Mouse (Mus musculus) liver, postnatal 0 days (tissue): Measurements from ENCODE around the gene Hivep3. TPM values are rescaled to one million over a fixed set of nuclear protein-coding genes. Genes with fewer than 3 reads are reported as not detected.

Experiments used
- ATAC-seq: fragments of 200-750 bp; cut with Nextera tagmentation; 2 replicates; pipeline ENCODE4 v1.8.0; 2017; ENCODE audit warnings: mild to moderate bottlenecking, moderate library complexity
- DNase-seq: peaks from one replicate; pipeline ENCODE4 v3.0.0-alpha.2; 2016
- H3K27ac ChIP-seq: fragments of 300-500 bp; sonication (generic); 2 replicates; pipeline ENCODE4 v1.5.1; 2014; ENCODE audit warnings: antibody characterized with exemption, moderate library complexity, mild to moderate bottlenecking, low read depth
- H3K27me3 ChIP-seq: fragments of 300-500 bp; sonication (generic); 2 replicates; pipeline ENCODE4 v1.6.1; 2014; ENCODE audit warnings: low read length, control low read depth, mixed read lengths; ENCODE audit not compliant: insufficient read depth
- H3K36me3 ChIP-seq: fragments of 300-500 bp; sonication (generic); replicated peaks from 2 replicates; pipeline ENCODE4 v1.6.1; 2014; ENCODE audit warnings: mild to moderate bottlenecking, control low read depth, low read length, moderate library complexity, mixed read lengths; ENCODE audit not compliant: insufficient read depth
- H3K4me1 ChIP-seq: fragments of 300-500 bp; sonication (generic); 2 replicates; pipeline ENCODE4 v1.6.1; 2014; ENCODE audit warnings: antibody characterized with exemption, mild to moderate bottlenecking, control low read depth; ENCODE audit not compliant: insufficient read depth
- H3K4me2 ChIP-seq: fragments of 300-500 bp; sonication (generic); 2 replicates; pipeline ENCODE4 v1.6.1; 2014; ENCODE audit warnings: low read depth, mild to moderate bottlenecking, low read length, moderate library complexity, mixed read lengths
- H3K4me3 ChIP-seq: fragments of 300-500 bp; sonication (generic); 2 replicates; pipeline ENCODE4 v1.5.1; 2014; ENCODE audit warnings: low read depth, low read length
- H3K9ac ChIP-seq: fragments of 300-500 bp; sonication (generic); replicated peaks from 2 replicates; pipeline ENCODE4 v1.6.1; 2014; ENCODE audit warnings: mild to moderate bottlenecking, moderate library complexity
- H3K9me3 ChIP-seq: fragments of 300-500 bp; sonication (generic); 2 replicates; pipeline ENCODE4 v1.6.1; 2016; ENCODE audit warnings: mild to moderate bottlenecking, control low read depth, low read length, mixed read lengths
- CTCF ChIP-seq: sonication (generic); IDR thresholded peaks from 2 replicates; pipeline ENCODE4 v1.5.1; 2016; ENCODE audit warnings: antibody characterized with exemption, low read depth
- EP300 ChIP-seq: IDR thresholded peaks from 2 replicates; pipeline ENCODE4 v1.6.1; 2016; ENCODE audit warnings: antibody characterized with exemption, low read depth, mild to moderate bottlenecking
- WGBS: fragments of 180-500 bp; shearing (Covaris S2); extraction: QIAGEN DNeasy Blood & Tissue Kit; methylation state at CpG from one replicate; pipeline ENCODE4 v1.1.7; 2014; ENCODE audit not compliant: insufficient replicate concordance; 5-methylcytosine and 5-hydroxymethylcytosine counted together
- polyA plus RNA-seq: library from polyadenylated mRNA; unstranded; fragments of >200 nt; fragmentation: Nextera tagmentation; extraction: Ambion mirVana; gene quantifications from 2 replicates; pipeline ENCODE4 v1.2.1, GENCODE M21; 2015

Gene Hivep3
- polyA plus RNA-seq, 1 experiment from 2014 or later = 3.8 TPM

GRCm38 (mm10) chr4:120130926-120131325 is 397.3 kb downstream of the Hivep3 start:
- no peaks in the 10 kb centered on the region for H3K9me3 ChIP-seq
- TF ChIP-seq EP300 (no peak), CTCF (no peak)

GRCm38 (mm10) chr4:120131441-120132220 is 398.0 kb downstream of the Hivep3 start:
- DNase-seq (peak; percentile 70), ATAC-seq (0 out of 2 replicates have a peak, but pooled peaks have one; percentile 49)

More at GRCm38 (mm10) chr4:120130926-120131325, 397.3 kb downstream of the Hivep3 start:
- Histone ChIP-seq H3K27me3 (no peaks in the 10 kb centered on the region), H3K4me1 (no peaks in the 10 kb centered on the region; the same call in 1 of the 2 replicates), H3K4me2 (no peak overlapping the region), H3K27ac (no peak overlapping the region), H3K9ac (no peak overlapping the region), H3K36me3 (no peaks in the 10 kb centered on the region), H3K4me3 (no peak overlapping the region)
- no peak for DNase-seq
- WGBS = 73% methylated on average over 4 of the region's 4 CpGs
- ATAC-seq = no peak

GRCm38 (mm10) chr4:120134223-120134622 is 400.6 kb downstream of the Hivep3 start:
- no peak for DNase-seq
- Histone ChIP-seq H3K9me3 (no peaks in the 10 kb centered on the region), H3K9ac (no peak overlapping the region), H3K36me3 (no peaks in the 10 kb centered on the region), H3K27ac (no peak overlapping the region), H3K4me3 (no peak overlapping the region), H3K4me2 (no peak overlapping the region), H3K27me3 (no peaks in the 10 kb centered on the region), H3K4me1 (no peaks in the 10 kb centered on the region)
- ATAC-seq = no peak
- TF ChIP-seq CTCF = no peak
- TF ChIP-seq EP300 = no peak
- 66% methylated on average over 6 of the region's 6 CpGs for WGBS

More at GRCm38 (mm10) chr4:120131441-120132220, 398.0 kb downstream of the Hivep3 start:
- no peak overlapping the region for H3K9ac ChIP-seq
- no peaks in the 10 kb centered on the region for H3K36me3 ChIP-seq
- no peak overlapping the region for H3K4me2 ChIP-seq
- 72% methylated on average over 24 of the region's 24 CpGs for WGBS
- no peak overlapping the region for H3K4me3 ChIP-seq
- TF ChIP-seq EP300 (no peak), CTCF (no peak)
- H3K4me1 ChIP-seq = no peaks in the 10 kb centered on the region; the same call in 1 of the 2 replicates
- H3K9me3 ChIP-seq = no peaks in the 10 kb centered on the region
- no peaks in the 10 kb centered on the region for H3K27me3 ChIP-seq
- H3K27ac ChIP-seq = no peak overlapping the region

- H3K9me3 ChIP-seq = no peaks in the 10 kb centered on the region
- H3K4me2 ChIP-seq = no peak overlapping the region
- H3K4me1 ChIP-seq = no peaks in the 10 kb centered on the region
- no peaks in the 10 kb centered on the region for H3K27me3 ChIP-seq
- H3K27ac ChIP-seq = no peak overlapping the region
- ATAC-seq (no peak), DNase-seq (no peak)
- no peak overlapping the region for H3K9ac ChIP-seq
- H3K36me3 ChIP-seq = no peaks in the 10 kb centered on the region
- no peak for TF ChIP-seq CTCF
- no peak for TF ChIP-seq EP300
- WGBS = 90% methylated on average over 1 of the region's 1 CpGs
- H3K4me3 ChIP-seq = no peak overlapping the region
Observed at GRCm38 (mm10) chr4:120141810-120142209, 408.2 kb downstream of the Hivep3 start.

GRCm38 (mm10) chr4:120142905-120143304 is 409.3 kb downstream of the Hivep3 start:
- no peaks in the 10 kb centered on the region for H3K36me3 ChIP-seq
- H3K9ac ChIP-seq = no peak overlapping the region
- H3K27me3 ChIP-seq = peaks cover 5% of the 10 kb centered on the region; the same call in 1 of the 2 replicates
- H3K4me3 ChIP-seq = no peak overlapping the region
- ATAC-seq (no peak), DNase-seq (no peak)
- H3K27ac ChIP-seq = no peak overlapping the region
- H3K4me2 ChIP-seq = no peak overlapping the region
- no peaks in the 10 kb centered on the region for H3K9me3 ChIP-seq
- WGBS = 77% methylated on average over 9 of the region's 9 CpGs
- no peaks in the 10 kb centered on the region for H3K4me1 ChIP-seq
- TF ChIP-seq CTCF (no peak), EP300 (no peak)

DNA sequence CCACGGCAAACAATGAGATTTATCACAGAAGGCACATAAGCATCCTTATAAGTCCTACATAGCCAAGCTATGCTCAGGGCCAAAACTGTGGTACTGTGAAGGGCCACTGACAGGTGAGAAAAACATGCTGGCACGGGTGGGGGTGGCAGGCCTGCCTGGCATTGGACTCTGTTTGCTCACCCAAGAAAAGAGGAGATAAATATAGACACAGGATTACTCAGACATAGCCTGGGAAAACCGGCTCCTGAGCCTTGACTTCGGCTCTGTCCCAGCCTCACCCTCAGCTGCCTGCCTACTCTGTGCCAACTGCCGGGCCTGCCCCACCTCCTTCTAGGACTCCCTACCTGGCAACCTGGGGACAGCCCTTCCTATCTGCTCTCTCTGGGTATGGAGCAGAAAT is 410.8 kb downstream of the Hivep3 start:
- Histone ChIP-seq H3K27ac (no peak overlapping the region), H3K4me2 (no peak overlapping the region), H3K4me1 (0 out of 2 replicates have a peak, but pooled peaks cover 5% of the 10 kb centered on the region), H3K9me3 (no peaks in the 10 kb centered on the region), H3K36me3 (no peaks in the 10 kb centered on the region), H3K4me3 (no peak overlapping the region), H3K9ac (no peak overlapping the region), H3K27me3 (peaks cover 19% of the 10 kb centered on the region)
- no peak for ATAC-seq
- DNase-seq = no peak
- WGBS = 70% methylated on average over 5 of the region's 5 CpGs
- TF ChIP-seq EP300 (no peak), CTCF (no peak)
